Mouse (Mus musculus) kidney, adult 9 months (tissue): ENCODE results near the gene Dock2.
"Not testable (repeated sequence)": the region's sequence is repeated elsewhere in the genome, so short reads cannot be mapped to it uniquely, and the experiment has no call there.

Experiments used
- DNase-seq: peaks from one replicate; pipeline ENCODE4 v3.0.0; 2022

Dock2 gene

GRCm38 (mm10) chr11:34276363-34277046 lies 507.2 kb downstream of the Dock2 start:
- DNase-seq, result no peak

- no peak for DNase-seq
Observed at GRCm38 (mm10) chr11:34275941-34276340, 507.8 kb downstream of the Dock2 start.

GRCm38 (mm10) chr11:34272016-34272415 lies 511.7 kb downstream of the Dock2 start:
- DNase-seq, result no peak

GRCm38 (mm10) chr11:34264099-34264498 lies 519.6 kb downstream of the Dock2 start:
- no peak for DNase-seq

- no peak for DNase-seq
Observed at GRCm38 (mm10) chr11:34258849-34259469, 524.7 kb downstream of the Dock2 start.

GRCm38 (mm10) chr11:34257548-34258189 lies 526.0 kb downstream of the Dock2 start:
- no peak for DNase-seq

GRCm38 (mm10) chr11:34242979-34243378 lies 540.7 kb downstream of the Dock2 start:
- DNase-seq, result no peak

GRCm38 (mm10) chr11:34240252-34240651 lies 543.4 kb downstream of the Dock2 start:
- DNase-seq, result no peak

- DNase-seq, result no peak
Observed at GRCm38 (mm10) chr11:34239691-34240090, 544.0 kb downstream of the Dock2 start.

- no peak for DNase-seq
Observed at GRCm38 (mm10) chr11:34236885-34237284, 546.8 kb downstream of the Dock2 start.

- DNase-seq, result peak; percentile 11
Observed at GRCm38 (mm10) chr11:34236091-34236759, 547.5 kb downstream of the Dock2 start.

GRCm38 (mm10) chr11:34228758-34229364 lies 554.8 kb downstream of the Dock2 start:
- peak; percentile 45 for DNase-seq

GRCm38 (mm10) chr11:34227180-34227579 lies 556.5 kb downstream of the Dock2 start:
- DNase-seq, result no peak

- not testable (repeated sequence) for DNase-seq
Observed at GRCm38 (mm10) chr11:34220596-34220995, 563.1 kb downstream of the Dock2 start.

GRCm38 (mm10) chr11:34212853-34213252 lies 570.8 kb downstream of the Dock2 start:
- DNase-seq, result peak; percentile 77

- no peak for DNase-seq
Observed at GRCm38 (mm10) chr11:34207989-34208388, 575.7 kb downstream of the Dock2 start, which contains the start of gene Foxi1. TSS of gene Foxi1 (minus strand) at chr11:34208089.

- DNase-seq, result no peak
Observed at GRCm38 (mm10) chr11:34202769-34203168, 580.9 kb downstream of the Dock2 start.

- DNase-seq, result no peak
Observed at GRCm38 (mm10) chr11:34195142-34195541, 588.5 kb downstream of the Dock2 start.

GRCm38 (mm10) chr11:34194158-34194941 lies 589.3 kb downstream of the Dock2 start:
- no peak for DNase-seq

GRCm38 (mm10) chr11:34193658-34194057 lies 590.0 kb downstream of the Dock2 start:
- DNase-seq, result no peak

- DNase-seq, result peak; percentile 44
Observed at GRCm38 (mm10) chr11:34184266-34184665, 599.4 kb downstream of the Dock2 start.
